Mouse (Mus musculus) spleen, adult 2 months (tissue): ENCODE results near the gene Slc6a6.

Experiments used
- CTCF ChIP-seq: fragments of 200-500 bp; IDR thresholded peaks from 2 replicates; pipeline ENCODE4 v1.5.1; 2011; ENCODE audit warnings: mild to moderate bottlenecking, inconsistent platforms; ENCODE audit not compliant: insufficient read depth, insufficient read length, insufficient replicate concordance; ENCODE audit errors: extremely low read depth
- POLR2A ChIP-seq: fragments of 200-500 bp; IDR thresholded peaks from 2 replicates; pipeline ENCODE4 v1.6.1; 2011; ENCODE audit warnings: low read depth, low read length, inconsistent platforms

GRCm38 (mm10) chr6:91683121-91683520 lies 732 bp upstream of the Slc6a6 start:
- TF ChIP-seq CTCF = peak; percentile 58; the same call in 1 of the 2 replicates
- TF ChIP-seq POLR2A = no peak
